Mouse (Mus musculus): ENCODE results near the gene Acap1.

GRCm38 (mm10) chr11:69904311-69904710 is 9.0 kb upstream of the Acap1 start:
- TF ChIP-seq CTCF (IDR thresholded peaks at IDR 0.05; ENCODE audit: control insufficient read depth, insufficient read depth, low read length) (no peak), POLR2A (IDR thresholded peaks at IDR 0.05; ENCODE audit: borderline replicate concordance, control insufficient read depth, low read depth, low read length) (no peak)

Measured in bone marrow, adult 2 months (tissue).